Mouse (Mus musculus): ENCODE results near the gene Dnm2. TPM values are rescaled to one million over a fixed set of nuclear protein-coding genes. Genes with fewer than 3 reads are reported as not detected.

The Dnm2 gene
- polyA plus RNA-seq (2017; shearing (Covaris generic)) = 100 to 1,000 TPM in 1 of 2 experiments, 10 to 100 TPM in 1; 97.0 to 119 TPM

DNA sequence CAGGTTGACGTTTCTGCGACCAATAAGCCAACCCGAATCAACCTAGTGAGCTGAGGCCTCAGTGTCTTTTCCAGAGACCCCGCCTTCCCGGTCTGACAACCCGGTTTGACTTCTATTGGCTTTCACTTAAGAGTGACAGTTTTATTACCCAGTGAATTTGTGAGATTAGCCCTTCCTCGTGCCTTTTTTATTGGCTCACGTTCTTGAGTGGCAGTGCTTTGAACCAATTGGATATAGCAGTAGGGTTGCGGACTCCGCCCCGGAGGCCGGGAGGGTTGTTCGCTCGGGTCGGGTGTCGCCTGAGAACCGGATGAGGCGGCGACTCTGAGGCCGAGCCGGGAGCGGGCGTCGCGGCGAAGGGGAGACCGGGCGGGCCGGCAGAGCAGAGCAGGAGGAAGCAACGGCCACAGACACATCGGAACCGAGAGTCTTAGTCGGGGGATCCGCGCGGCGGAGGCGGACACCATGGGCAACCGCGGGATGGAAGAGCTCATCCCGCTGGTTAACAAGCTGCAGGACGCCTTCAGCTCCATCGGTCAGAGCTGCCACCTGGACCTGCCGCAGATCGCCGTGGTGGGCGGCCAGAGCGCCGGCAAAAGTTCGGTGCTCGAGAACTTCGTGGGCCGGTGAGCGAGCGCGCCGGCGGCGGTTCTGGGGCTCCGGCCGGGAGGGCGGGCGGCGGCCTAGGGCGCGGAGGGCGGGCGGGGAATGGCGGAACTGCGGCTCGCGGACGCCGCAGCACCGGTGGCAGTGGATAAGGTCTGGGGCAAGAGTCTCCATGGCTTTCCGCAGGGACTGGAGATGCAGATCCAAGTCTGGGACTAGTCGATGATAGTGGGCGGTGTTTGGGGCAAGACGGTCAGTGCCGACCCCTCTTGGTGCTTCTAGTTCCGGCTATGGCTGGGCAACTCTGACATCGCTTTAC lies at the start of gene Dnm2:
TSS of gene Dnm2 (plus strand) at position 278 of the 925 bp plus-strand sequence.
- ATAC-seq = peak; percentile 99

DNA sequence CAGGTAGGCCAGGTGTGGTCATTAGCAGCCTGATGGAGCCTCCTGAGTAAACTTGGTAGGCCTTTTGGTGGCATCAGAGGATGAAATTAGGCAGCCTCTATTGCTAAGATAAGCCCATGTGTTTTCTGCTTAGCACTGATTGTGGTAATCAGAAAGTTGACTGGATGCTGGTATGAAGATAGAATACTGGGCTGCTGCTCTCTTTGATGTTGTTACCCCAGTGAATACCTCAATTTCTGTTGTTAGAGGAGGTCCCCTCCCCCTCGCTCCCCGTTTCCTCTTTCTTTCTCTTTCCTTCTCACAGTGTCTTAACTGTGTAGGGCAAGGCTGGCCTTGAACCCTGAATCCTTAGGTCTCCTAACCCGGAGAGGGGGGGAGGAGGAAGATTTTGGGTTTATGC lies 45.5 kb upstream of the Dnm2 start:
- peak; percentile 41 for ATAC-seq

DNA sequence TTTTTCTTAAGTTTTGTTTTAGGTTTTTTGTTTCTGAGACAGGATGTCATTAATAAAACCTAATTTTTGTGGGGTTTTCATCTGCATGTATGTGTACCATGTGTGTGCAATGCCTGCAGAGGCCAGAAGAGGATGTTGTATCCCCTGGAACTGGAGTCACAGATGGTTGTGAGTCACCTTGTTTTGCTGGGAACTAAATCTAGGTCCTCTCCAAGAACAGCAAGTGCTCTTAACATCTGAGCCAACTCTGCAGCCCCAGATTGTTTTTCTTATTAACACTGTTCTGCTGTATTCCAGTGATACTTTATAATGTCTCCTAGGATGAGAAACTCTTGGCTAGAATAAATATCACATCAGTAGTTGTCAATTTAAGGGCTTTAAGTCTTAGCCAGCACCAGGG lies 43.8 kb upstream of the Dnm2 start:
- no peak for ATAC-seq

DNA sequence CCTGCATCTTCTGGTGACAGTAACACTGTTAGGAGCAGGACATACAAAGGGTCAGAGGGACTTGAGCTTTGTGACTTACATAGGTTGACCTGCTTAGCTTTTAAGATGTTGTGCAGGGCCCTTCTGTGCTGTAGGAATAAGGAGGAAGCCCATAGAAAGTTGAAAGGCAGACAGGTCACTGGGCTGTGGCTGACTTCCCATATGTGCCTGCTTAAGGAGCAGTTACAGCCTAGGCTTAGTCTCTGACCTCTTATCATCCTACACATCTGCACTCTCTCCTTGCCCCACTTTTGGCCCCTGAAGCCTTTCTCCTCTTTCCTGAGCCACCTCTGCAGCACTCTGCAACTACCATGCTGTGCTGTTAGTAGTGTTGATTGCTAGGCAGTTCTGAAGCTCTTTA lies 40.7 kb upstream of the Dnm2 start:
- ATAC-seq = no peak

DNA sequence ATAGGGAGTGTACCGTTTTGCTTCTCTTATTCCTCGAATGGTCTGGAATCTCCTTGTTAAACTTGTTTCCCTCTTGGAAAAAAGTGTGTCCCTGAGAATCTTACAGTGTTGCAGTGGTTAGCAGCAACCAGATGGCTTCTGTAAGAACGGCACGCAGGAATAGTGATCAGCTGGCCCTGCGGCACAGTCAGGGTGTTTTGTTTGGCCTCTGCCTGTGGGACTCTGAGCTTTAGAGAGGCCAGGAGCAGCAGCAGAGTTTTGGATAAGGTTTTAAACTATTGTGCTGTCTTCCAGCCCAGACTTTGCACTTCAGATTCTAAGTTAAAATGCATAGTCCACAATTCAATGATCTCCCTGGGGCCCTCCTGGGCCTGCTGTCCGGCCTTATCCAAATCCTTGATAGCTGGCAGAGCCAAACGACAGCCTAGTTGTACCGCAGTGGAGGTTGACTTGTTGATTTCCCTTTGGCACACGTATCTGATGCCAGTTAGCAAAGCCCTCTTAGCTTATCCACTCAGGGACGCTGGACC lies 32.0 kb upstream of the Dnm2 start:
- no peak for ATAC-seq

DNA sequence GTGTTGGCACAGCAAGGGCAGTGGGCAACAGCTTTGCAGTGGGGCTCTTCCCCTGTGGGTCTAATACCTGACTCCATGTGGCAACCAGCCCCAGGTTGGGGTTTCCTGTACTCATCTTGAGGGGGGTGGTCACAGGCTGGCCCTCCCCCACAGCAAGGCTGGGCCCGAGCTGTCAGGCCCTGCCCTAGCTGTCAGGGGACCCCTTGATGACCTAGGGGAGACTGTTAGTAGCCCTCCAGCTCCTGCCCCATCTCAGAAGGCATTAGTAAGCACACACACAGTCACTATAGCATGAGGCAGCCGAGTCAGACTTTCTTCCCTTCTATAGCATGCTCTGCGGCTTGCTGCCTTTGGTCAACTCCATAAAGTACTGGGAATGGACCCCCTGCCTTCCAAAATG lies 29.0 kb upstream of the Dnm2 start:
- no peak for ATAC-seq

DNA sequence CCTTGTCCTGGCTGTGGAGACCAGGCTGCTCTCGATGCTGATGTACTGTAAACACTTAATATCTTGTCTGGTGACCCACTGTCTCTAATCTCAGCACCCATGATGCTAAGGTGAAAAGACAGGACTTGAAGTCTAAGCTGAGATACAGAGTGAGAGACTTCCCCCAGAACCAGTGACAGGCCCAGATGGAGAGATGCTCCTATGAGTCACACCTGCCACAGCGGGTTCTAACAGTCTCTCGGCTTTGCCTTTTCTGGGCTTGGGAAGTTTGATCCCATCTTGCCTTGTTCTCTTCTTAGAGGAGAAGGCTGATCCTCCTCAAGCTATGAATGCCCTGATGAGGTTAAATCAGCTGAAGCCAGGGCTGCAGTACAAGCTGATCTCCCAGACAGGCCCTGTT lies 27.5 kb upstream of the Dnm2 start:
- ATAC-seq = no peak

DNA sequence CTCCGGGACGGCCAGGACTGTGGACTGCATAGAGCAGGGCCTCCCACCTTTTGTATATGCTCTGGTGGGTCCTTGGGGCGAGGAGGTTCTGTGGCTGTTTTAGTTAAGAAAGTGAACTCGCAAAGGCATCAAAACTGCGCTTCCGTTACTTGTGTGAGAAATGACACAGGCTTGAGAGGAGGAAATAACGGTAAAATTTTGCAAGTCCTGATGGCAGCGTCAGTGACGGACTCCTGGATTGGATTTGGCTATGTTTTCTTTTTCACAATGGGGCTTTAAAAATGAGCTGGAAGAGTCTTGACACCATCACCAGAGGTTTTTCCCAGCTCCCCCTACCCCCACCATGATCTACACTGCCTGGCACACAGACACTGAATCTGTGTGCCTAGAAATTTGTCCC lies 23.7 kb upstream of the Dnm2 start:
- ATAC-seq = no peak

DNA sequence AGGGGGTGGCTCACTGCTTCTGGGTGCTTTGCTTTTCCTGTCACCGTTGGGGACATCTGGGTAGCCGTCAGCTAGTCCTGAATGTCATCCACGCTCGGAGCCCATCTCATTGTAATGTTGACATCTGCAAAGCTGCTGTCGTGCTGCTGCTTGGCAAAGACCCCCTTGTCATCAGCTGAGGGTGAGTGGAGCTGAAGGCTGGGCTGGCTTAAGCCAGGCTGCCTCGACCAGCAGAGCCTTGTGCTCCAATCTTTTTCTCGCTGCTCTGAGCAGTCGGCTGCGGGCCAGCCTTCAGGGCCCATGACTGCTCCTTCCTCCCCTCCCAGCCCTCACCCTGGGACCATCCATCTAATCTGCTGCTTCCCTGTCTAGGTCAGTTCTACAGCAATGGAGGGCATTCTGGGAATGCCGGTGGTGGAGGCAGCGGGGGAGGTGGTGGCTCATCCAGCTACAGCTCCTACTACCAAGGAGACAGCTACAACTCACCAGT lies 21.9 kb upstream of the Dnm2 start:
- ATAC-seq = no peak

DNA sequence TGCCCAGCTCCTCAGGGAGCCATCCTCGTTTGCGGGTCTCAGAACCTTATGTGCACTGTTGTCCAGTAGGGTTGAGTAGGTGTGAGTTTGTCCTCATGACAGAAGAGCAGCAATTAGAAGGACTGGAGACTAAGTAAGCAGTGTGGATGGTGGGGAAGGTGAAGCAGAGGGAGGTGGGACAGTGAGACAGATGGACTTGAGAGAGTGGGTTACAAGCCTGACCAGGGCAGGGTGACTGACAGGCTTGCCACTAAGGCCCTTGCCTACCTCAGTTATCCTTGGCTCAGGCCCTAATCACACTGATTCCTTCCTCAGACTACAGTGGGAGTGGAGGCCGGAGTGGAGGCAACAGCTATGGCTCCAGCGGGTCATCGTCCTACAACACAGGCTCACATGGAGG lies 21.0 kb upstream of the Dnm2 start:
- no peak for ATAC-seq

DNA sequence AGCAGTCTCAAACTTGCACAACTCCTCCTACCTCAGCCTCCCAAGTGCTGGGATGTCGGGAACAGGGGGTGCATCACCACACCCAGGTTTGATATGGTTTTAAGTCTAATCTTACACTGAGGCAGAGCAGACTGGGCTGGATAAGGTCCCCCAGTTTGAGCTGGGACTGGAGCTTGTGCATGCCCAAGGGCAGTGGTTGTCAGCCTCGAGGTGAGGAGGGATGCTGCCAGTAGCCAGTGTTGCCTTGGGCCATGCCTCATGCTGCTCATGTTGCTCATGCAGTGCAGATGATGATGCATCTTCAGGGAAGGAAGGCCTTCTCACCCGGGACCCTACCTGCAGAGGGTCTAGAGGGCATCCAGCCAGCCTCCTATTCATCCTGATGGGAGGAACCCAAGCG lies 19.2 kb upstream of the Dnm2 start:
- no peak for ATAC-seq

DNA sequence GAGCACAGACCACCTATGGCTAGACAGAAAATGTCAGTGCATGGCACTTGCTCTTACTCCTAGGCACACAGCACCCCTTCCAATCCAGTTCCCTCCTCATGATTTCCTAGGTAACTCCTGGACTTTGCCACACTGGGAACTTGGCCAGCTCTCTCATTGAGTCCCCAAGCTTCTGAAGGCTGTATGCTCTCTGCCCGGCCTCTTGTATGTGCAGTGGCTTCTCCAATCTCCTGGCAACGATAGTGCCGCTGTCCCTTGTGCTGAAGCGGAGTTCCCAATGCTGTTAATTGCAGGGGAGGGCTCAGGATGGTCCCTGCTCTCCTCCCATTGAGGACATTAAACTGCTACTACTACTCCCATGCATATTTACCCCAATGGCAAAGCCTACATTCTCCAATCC lies 16.8 kb upstream of the Dnm2 start:
- no peak for ATAC-seq

DNA sequence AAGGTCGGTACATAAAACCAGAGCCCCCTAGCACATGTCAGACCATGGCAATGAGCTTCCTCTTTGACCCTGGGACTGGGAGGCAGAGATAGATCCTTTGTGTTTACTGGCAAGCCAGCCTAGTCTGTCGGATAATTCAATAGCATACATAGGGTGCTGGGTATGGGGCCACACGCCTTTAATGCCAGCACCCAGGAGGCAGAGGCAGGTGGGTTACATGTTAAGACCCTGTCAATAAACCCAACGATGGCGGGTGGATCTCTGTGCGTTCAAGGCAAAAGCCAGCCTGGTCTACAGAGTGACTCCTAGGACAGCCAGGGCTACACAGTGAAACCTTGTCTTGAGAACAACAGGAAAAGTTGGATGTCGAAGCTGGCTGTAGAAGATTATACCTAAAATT lies 16.1 kb upstream of the Dnm2 start:
- ATAC-seq = no peak

DNA sequence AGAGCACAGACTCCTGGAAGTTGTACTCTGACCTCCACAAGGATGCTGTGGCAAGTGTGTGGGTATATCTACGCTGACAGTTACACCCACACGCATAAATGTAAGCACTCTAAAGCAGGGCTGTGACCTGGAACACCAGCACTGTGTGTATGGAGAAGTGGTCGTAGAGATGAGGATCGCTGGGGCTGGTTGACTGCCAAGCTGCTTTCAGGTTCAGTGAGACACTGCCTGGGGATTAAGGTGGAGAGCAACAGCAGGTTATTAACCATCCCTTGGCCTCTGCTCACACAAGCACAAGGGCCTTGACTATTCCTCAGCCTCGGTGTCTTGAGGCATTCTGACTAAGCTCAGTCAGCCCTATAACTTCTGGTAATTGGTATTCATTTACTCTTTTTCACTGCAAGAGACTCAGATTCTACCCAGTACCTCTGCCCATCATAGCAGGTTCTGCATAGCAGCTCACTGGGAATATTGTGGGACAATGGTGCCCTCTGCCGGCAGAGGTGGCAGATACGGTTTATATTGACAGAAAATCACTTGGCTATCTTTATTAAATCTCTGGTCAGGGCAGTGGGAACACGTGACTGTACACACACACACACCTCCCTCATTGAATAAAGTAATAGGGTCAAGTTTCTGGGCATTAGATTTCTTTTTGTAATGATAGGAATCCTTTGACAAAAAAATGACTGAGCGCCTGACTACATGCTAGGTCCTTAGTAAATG lies 15.0 kb upstream of the Dnm2 start:
- peak; percentile 62 for ATAC-seq

DNA sequence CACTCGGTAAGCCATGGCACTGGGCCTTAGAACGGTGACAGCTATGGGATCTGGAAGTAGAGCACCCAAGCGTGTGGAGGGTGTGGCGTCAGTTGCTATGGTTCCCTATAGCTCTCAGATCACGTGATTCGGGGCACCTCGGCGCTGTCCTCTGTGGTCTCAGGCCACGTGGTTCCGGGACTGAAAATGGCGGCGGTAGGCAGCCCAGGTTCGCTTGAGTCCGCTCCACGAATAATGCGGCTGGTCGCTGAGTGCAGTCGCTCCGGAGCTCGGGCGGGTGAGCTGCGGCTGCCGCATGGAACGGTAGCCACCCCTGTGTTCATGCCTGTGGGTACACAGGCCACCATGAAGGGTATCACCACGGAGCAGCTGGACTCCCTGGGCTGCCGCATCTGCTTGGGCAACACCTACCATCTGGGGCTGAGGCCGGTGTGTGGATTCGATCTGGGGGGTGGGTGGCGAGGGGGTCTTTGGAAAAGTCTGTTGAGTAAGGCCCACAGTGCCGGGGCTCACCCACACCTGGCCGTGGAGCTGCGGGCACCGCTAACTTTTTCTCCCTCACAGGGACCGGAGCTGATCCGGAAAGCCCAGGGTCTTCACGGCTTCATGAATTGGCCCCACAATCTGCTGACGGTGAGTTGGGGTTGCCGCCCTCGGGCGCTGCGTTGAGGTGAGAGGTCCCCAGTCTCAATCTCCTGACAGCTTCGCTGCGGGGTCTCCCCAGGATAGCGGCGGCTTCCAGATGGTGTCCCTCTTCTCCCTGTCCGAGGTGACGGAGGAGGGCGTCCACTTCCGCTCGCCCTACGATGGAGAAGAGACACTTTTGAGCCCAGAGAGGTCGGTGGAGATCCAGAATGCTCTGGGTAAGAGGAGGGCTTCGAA lies 12.8 kb upstream of the Dnm2 start, which contains the start of gene Qtrt1:
TSS of gene Qtrt1 (plus strand) at position 169 of the 882 bp plus-strand sequence.
- ATAC-seq = peak; percentile 98

DNA sequence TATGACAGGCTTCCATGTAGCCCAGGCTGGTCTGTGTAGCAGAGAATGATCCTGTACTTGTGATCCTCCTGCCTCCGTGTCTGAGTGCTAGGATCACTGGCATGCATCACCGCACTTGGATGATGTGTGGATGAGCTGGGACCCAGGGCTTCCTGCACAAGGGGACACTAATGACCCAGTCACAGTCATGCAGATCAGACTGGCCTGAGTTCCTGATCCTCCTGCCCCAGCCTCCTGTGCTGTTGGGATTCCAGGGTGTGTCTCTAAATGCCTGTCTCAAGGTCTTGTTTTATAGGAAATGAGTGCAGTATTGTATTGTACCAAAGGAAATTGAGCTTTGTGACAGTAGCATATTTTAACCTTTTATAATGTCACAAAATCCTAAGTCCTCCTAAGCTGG lies 6.8 kb upstream of the Dnm2 start:
- ATAC-seq = no peak

DNA sequence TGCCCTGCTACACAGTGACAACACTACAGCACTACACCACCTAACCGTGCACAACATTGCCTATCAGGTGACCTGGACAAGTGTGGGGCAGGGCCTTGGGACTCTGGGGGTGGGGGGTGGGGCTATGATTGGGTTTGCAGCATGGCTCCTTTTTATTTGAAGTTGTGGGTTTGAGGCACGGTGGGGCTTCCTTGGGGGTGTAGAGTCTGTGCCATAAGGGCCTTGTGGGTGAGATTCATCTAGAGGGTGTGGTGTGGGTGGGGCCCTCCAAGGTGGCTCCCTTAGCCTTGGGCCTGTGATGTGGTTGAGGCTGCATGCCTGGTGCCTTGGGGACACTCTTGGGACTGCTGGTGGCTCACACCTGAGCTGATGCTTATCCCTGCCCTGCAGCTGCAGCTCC lies 5.1 kb upstream of the Dnm2 start:
- no peak for ATAC-seq

DNA sequence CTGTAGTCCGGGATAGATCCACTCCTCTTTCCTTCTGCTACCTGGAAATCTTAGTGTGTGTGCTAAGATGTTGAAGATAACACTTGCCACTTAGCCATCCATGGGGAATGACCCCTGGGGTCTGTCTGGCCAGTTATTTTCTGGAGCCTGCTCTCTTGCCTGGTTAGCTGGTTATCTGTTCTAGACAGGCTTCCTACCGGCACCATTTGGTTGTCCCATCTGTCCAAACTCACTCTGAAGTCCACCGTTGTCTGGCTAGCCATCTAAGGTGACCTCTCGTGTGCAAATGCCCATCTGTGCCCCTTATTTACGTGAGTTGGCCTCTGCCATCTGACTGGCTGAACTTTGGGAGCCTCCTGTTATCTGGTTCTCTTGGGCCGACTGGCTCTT lies 843 bp downstream of the Dnm2 start:
- ATAC-seq = no peak

DNA sequence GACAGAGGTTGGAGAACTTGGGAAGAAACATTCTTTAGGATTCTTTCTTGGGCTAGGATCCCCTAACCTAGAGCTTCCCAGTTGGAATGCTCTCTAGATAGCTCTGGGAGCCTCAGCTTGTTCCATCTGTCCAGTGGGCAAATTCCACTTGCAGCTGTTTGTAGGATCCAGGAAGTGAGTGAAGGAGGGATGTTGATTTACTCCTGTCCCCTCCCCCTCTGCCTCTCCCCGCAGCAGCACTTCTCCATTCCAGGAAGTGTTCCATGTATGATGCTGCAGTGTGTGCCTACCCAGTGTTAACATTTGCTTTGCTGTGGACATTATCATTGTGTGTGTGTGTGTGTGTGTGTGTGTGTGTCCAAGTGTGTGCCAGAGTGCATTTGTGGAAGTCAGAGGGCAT lies 1.3 kb downstream of the Dnm2 start:
- no peak for ATAC-seq

DNA sequence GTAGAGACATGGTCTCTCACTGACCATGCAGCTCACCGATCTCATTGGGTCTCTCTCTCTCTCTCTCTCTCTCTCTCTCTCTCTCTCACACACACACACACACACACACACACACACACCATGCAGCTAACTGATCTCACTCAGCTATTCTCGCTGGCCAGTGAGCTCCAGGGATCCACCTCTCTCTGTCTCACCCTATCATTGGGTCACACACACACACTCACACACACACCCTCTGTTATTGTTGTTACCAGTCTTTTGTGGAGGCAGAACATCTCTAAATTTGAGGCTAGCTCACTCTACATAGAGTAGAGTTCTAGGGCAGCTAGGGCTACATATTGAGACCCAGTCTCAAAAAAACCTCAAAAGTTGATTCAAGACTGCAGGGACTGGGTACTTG lies 1.8 kb downstream of the Dnm2 start:
- no peak for ATAC-seq

DNA sequence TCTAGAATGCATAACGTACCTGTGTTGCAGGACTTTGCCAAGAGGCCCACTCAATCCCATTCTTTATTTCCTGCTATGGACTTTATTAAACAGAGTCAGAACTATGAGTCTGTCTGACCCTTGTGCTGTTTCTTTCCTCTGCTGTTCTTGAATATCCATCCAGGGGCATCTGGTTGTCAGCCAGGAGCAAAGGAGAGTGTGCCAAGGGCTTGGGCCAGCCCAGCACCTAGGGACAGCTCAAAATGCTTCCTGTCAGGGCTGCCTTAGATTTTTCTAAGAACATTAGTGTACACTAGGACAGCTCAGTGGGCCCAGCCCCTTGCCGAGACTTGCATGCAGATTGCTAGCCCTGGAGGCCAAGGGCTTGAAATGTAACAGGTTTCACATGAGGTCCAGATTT lies 3.1 kb downstream of the Dnm2 start:
- no peak for ATAC-seq

DNA sequence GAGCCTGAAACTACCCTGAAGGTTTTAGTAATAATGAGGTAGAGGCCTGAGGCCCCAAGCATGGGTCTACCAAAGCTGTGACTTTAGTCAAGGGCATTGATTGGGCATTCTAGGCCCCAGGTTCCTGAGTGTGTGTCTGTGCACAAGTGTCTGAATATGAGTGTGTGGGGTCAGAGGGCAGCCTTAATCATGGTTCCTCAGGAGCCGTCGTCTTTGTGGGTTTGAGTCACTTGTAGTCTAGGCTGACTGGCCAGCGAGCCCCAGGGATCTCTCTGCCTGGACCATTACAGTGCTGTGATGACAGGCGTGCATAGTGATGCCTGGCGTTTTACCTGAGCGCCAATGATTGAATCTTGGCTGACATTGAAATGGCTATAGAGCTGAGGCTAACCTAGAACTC lies 3.5 kb downstream of the Dnm2 start:
- no peak for ATAC-seq

DNA sequence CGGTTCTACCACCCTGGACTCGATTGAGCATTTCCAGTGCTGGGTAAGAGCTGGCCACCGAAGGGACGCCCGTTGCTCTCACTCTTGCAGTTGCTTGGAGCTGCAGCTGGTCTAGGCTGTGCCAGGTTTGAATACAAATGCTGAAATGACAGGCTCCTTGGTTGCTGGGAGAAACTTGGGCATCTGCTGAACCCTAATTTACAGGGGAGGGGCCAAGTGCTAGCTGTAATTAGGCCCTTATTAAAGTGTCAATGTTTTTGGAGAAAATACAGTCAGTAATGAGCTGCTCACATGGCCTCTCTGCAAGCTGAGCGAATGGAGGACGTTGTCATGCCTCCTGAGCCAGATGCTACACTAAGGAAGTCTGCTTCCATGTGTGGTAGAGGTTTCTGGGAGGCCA lies 6.0 kb downstream of the Dnm2 start:
- ATAC-seq = no peak

All from CD4-positive, CD25-positive, alpha-beta regulatory T cell, adult 4 months (primary cell).